Mouse (Mus musculus) kidney, embryonic 15.5 days (tissue): ENCODE measurements around the gene Fut1. TPM values are rescaled to one million over a fixed set of nuclear protein-coding genes. Genes with fewer than 3 reads are reported as not detected.

Source experiments
- ATAC-seq: fragments of 200-750 bp; cut with Nextera tagmentation; replicated peaks from 2 replicates; pipeline ENCODE4 v1.8.0; 2017; ENCODE audit warnings: moderate TSS enrichment; ENCODE audit not compliant: low FRiP score
- H3K27ac ChIP-seq: fragments of 300-500 bp; sonication (generic); 2 replicates; pipeline ENCODE4 v1.5.1; 2015; ENCODE audit warnings: mild to moderate bottlenecking, inconsistent platforms
- H3K27me3 ChIP-seq: fragments of 300-500 bp; sonication (generic); 2 replicates; pipeline ENCODE4 v1.6.1; 2015; ENCODE audit warnings: inconsistent platforms
- H3K36me3 ChIP-seq: fragments of 300-500 bp; sonication (generic); 2 replicates; pipeline ENCODE4 v1.6.1; 2015; ENCODE audit warnings: inconsistent platforms
- H3K4me1 ChIP-seq: fragments of 300-500 bp; sonication (generic); 2 replicates; pipeline ENCODE4 v1.6.1; 2015; ENCODE audit warnings: inconsistent platforms
- H3K4me2 ChIP-seq: fragments of 300-500 bp; sonication (generic); 2 replicates; pipeline ENCODE4 v1.6.1; 2015; ENCODE audit warnings: moderate library complexity, mild to moderate bottlenecking, inconsistent platforms
- H3K4me3 ChIP-seq: fragments of 300-500 bp; sonication (generic); replicated peaks from 2 replicates; pipeline ENCODE4 v1.5.1; 2015; ENCODE audit warnings: mild to moderate bottlenecking, inconsistent platforms
- H3K9ac ChIP-seq: fragments of 300-500 bp; sonication (generic); 2 replicates; pipeline ENCODE4 v1.6.1; 2015; ENCODE audit warnings: mild to moderate bottlenecking, inconsistent platforms
- H3K9me3 ChIP-seq: fragments of 300-500 bp; sonication (generic); replicated peaks from 2 replicates; pipeline ENCODE4 v1.6.1; 2016; ENCODE audit warnings: inconsistent platforms
- WGBS: fragments of 180-500 bp; shearing (Covaris S2); methylation state at CpG from one replicate; pipeline ENCODE4 v1.1.7; 2015; ENCODE audit warnings: mixed read lengths; 5-methylcytosine and 5-hydroxymethylcytosine counted together
- polyA plus RNA-seq: library from polyadenylated mRNA; unstranded; fragments of >200 nt; fragmentation: Nextera tagmentation; extraction: Ambion mirVana; gene quantifications from 2 replicates; pipeline ENCODE4 v1.2.1, GENCODE M21; 2015

Gene Fut1
- polyA plus RNA-seq, 1 experiment from 2014 or later: 0.21 TPM

GRCm38 (mm10) chr7:45589173-45589572 is 27.9 kb upstream of the Fut1 start:
- Histone ChIP-seq H3K27me3 (no peaks in the 10 kb centered on the region), H3K36me3 (peaks cover 35% of the 10 kb centered on the region), H3K4me2 (peak overlapping the region; percentile 56), H3K4me1 (peaks cover 13% of the 10 kb centered on the region), H3K27ac (no peak overlapping the region), H3K9ac (no peak overlapping the region), H3K4me3 (peak overlapping the region; percentile 29), H3K9me3 (no peaks in the 10 kb centered on the region)
- ATAC-seq: peak; percentile 98
- 4% methylated on average over 19 of the region's 19 CpGs for WGBS

GRCm38 (mm10) chr7:45589898-45590297 is 27.2 kb upstream of the Fut1 start:
- H3K36me3 ChIP-seq: peaks cover 28% of the 10 kb centered on the region
- H3K9ac ChIP-seq: no peak overlapping the region
- ATAC-seq: no peak
- 0 out of 2 replicates have a peak overlapping the region, but pooled peaks have one; percentile 56 for H3K4me2 ChIP-seq
- H3K27me3 ChIP-seq: no peaks in the 10 kb centered on the region
- peaks cover 13% of the 10 kb centered on the region for H3K4me1 ChIP-seq
- WGBS: 96% methylated on average over 5 of the region's 5 CpGs
- H3K4me3 ChIP-seq: no peak overlapping the region; the same call in 1 of the 2 replicates
- H3K9me3 ChIP-seq: no peaks in the 10 kb centered on the region
- H3K27ac ChIP-seq: no peak overlapping the region

GRCm38 (mm10) chr7:45590874-45591273 is 26.2 kb upstream of the Fut1 start:
- 63% methylated on average over 3 of the region's 3 CpGs for WGBS
- no peak overlapping the region for H3K27ac ChIP-seq
- peaks cover 18% of the 10 kb centered on the region for H3K36me3 ChIP-seq
- H3K4me2 ChIP-seq: no peak overlapping the region
- H3K4me1 ChIP-seq: peaks cover 13% of the 10 kb centered on the region
- no peak overlapping the region for H3K9ac ChIP-seq
- H3K9me3 ChIP-seq: no peaks in the 10 kb centered on the region
- no peak overlapping the region for H3K4me3 ChIP-seq
- ATAC-seq: no peak
- H3K27me3 ChIP-seq: no peaks in the 10 kb centered on the region

- Histone ChIP-seq H3K27me3 (no peaks in the 10 kb centered on the region), H3K27ac (no peak overlapping the region), H3K4me2 (no peak overlapping the region), H3K4me3 (no peak overlapping the region), H3K9ac (no peak overlapping the region), H3K36me3 (peaks cover 14% of the 10 kb centered on the region), H3K9me3 (no peaks in the 10 kb centered on the region), H3K4me1 (peaks cover 13% of the 10 kb centered on the region)
- ATAC-seq: no peak
- 78% methylated on average over 7 of the region's 7 CpGs for WGBS
Observed at GRCm38 (mm10) chr7:45591880-45592279, 25.2 kb upstream of the Fut1 start.

GRCm38 (mm10) chr7:45593118-45593815 is 23.8 kb upstream of the Fut1 start:
- Histone ChIP-seq H3K4me2 (no peak overlapping the region), H3K27ac (no peak overlapping the region), H3K36me3 (peaks cover 4% of the 10 kb centered on the region; the same call in 1 of the 2 replicates), H3K9ac (no peak overlapping the region), H3K4me3 (no peak overlapping the region), H3K9me3 (no peaks in the 10 kb centered on the region), H3K4me1 (peaks cover 10% of the 10 kb centered on the region; the same call in 1 of the 2 replicates), H3K27me3 (no peaks in the 10 kb centered on the region)
- WGBS: 20% methylated on average over 10 of the region's 10 CpGs
- ATAC-seq: no peak

GRCm38 (mm10) chr7:45595176-45595575 is 21.9 kb upstream of the Fut1 start:
- Histone ChIP-seq H3K36me3 (no peaks in the 10 kb centered on the region), H3K9ac (no peak overlapping the region), H3K9me3 (no peaks in the 10 kb centered on the region), H3K4me3 (no peak overlapping the region), H3K4me1 (peaks cover 7% of the 10 kb centered on the region; the same call in 1 of the 2 replicates), H3K4me2 (no peak overlapping the region), H3K27ac (no peak overlapping the region), H3K27me3 (no peaks in the 10 kb centered on the region)
- no peak for ATAC-seq
- 81% methylated on average over 4 of the region's 4 CpGs for WGBS

- no peak overlapping the region for H3K4me2 ChIP-seq
- H3K27ac ChIP-seq: no peak overlapping the region
- no peak for ATAC-seq
- no peaks in the 10 kb centered on the region for H3K27me3 ChIP-seq
- H3K36me3 ChIP-seq: no peaks in the 10 kb centered on the region
- no peaks in the 10 kb centered on the region for H3K9me3 ChIP-seq
- no peak overlapping the region for H3K9ac ChIP-seq
- no peak overlapping the region for H3K4me3 ChIP-seq
- H3K4me1 ChIP-seq: peaks cover 7% of the 10 kb centered on the region; the same call in 1 of the 2 replicates
- WGBS: 77% methylated on average over 1 of the region's 1 CpGs
Observed at GRCm38 (mm10) chr7:45596107-45596506, 21.0 kb upstream of the Fut1 start.

- Histone ChIP-seq H3K4me2 (no peak overlapping the region), H3K27ac (no peak overlapping the region), H3K27me3 (no peaks in the 10 kb centered on the region), H3K36me3 (no peaks in the 10 kb centered on the region), H3K4me3 (no peak overlapping the region), H3K9ac (no peak overlapping the region), H3K4me1 (peaks cover 7% of the 10 kb centered on the region), H3K9me3 (no peaks in the 10 kb centered on the region)
- 89% methylated on average over 5 of the region's 5 CpGs for WGBS
- no peak for ATAC-seq
Observed at GRCm38 (mm10) chr7:45597013-45597412, 20.1 kb upstream of the Fut1 start.

- WGBS: 88% methylated on average over 6 of the region's 6 CpGs
- H3K4me2 ChIP-seq: no peak overlapping the region
Observed at GRCm38 (mm10) chr7:45597527-45597926, 19.6 kb upstream of the Fut1 start.

GRCm38 (mm10) chr7:45598960-45599879 is 17.9 kb upstream of the Fut1 start:
- ATAC-seq: no peak
- H3K9me3 ChIP-seq: no peaks in the 10 kb centered on the region
- peaks cover 7% of the 10 kb centered on the region for H3K4me1 ChIP-seq
- no peak overlapping the region for H3K27ac ChIP-seq
- H3K36me3 ChIP-seq: no peaks in the 10 kb centered on the region
- 46% methylated on average over 18 of the region's 18 CpGs for WGBS
- no peak overlapping the region for H3K9ac ChIP-seq
- 0 out of 2 replicates have a peak overlapping the region, but pooled peaks have one; percentile 19 for H3K4me2 ChIP-seq
- no peak overlapping the region for H3K4me3 ChIP-seq
- no peaks in the 10 kb centered on the region for H3K27me3 ChIP-seq

More at GRCm38 (mm10) chr7:45597527-45597926, 19.6 kb upstream of the Fut1 start:
- Histone ChIP-seq H3K27me3 (no peaks in the 10 kb centered on the region), H3K36me3 (no peaks in the 10 kb centered on the region), H3K27ac (no peak overlapping the region), H3K9ac (no peak overlapping the region), H3K4me3 (no peak overlapping the region), H3K4me1 (peaks cover 7% of the 10 kb centered on the region), H3K9me3 (no peaks in the 10 kb centered on the region)
- no peak for ATAC-seq

- WGBS: 68% methylated on average over 9 of the region's 9 CpGs
- Histone ChIP-seq H3K4me2 (no peak overlapping the region), H3K4me1 (no peaks in the 10 kb centered on the region; the same call in 1 of the 2 replicates), H3K4me3 (no peak overlapping the region), H3K27me3 (no peaks in the 10 kb centered on the region), H3K36me3 (no peaks in the 10 kb centered on the region), H3K9ac (no peak overlapping the region), H3K9me3 (no peaks in the 10 kb centered on the region), H3K27ac (no peak overlapping the region)
- no peak for ATAC-seq
Observed at GRCm38 (mm10) chr7:45605704-45606289, 11.3 kb upstream of the Fut1 start.

- Histone ChIP-seq H3K9me3 (no peaks in the 10 kb centered on the region), H3K27me3 (no peaks in the 10 kb centered on the region), H3K36me3 (no peaks in the 10 kb centered on the region), H3K4me2 (no peak overlapping the region), H3K9ac (no peak overlapping the region), H3K27ac (no peak overlapping the region), H3K4me1 (no peaks in the 10 kb centered on the region), H3K4me3 (no peak overlapping the region)
- WGBS: 78% methylated on average over 1 of the region's 1 CpGs
- no peak for ATAC-seq
Observed at GRCm38 (mm10) chr7:45609511-45609910, 7.6 kb upstream of the Fut1 start.
